Mouse (Mus musculus): Measurements from ENCODE around the gene Pdzd2.

DNA sequence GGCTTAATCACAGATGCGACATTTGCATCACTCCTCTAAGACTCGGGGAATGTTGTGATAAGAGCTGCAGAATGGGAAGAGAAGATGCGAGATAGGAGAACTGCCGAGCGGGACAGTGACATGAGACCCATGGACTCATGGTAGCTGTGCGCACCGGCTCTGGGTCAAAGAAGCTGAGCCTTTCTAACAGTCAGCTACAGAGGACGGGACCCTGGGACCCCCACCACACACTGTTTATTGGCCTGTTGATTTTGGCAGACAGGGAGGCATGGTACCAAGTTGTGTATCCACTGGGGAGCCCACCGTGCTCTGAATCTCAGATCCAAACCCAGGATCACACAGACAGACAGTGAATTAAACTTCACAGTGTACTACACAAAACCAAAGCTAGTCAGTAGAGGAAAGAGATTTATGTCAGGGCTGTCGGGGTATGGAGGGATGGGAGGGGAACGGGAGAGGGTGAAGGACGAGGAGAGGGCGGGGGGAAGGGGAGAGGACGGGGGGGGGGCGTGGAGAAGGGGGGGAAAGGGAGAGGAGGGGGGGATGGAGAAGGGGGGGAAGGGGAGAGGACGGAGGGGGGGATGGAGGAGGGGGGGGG is 42.1 kb upstream of the Pdzd2 start:
- TF ChIP-seq CTCF (IDR thresholded peaks at IDR 0.05; ENCODE audit: borderline replicate concordance, insufficient read depth, low read length) (no peak), POLR2A (IDR thresholded peaks at IDR 0.05; ENCODE audit: low read depth, low read length) (no peak)

Measured in embryonic fibroblast, embryonic 13.5 days (primary cell).